Mouse (Mus musculus) liver, postnatal 0 days (tissue): ENCODE data around the gene Ankrd52. TPM values are rescaled to one million over a fixed set of nuclear protein-coding genes. Genes with fewer than 3 reads are reported as not detected.
A peak's percentile ranks its signal among the peaks of the same experiment; 100 is the strongest.
"Not testable (repeated sequence)": the region's sequence is repeated elsewhere in the genome, so short reads cannot be mapped to it uniquely, and the experiment has no call there.

Experiments
- ATAC-seq: fragments of 200-750 bp; cut with Nextera tagmentation; 2 replicates; pipeline ENCODE4 v1.8.0; 2017; ENCODE audit warnings: mild to moderate bottlenecking, moderate library complexity
- DNase-seq: peaks from one replicate; pipeline ENCODE4 v3.0.0-alpha.2; 2016
- H3K27ac ChIP-seq: fragments of 300-500 bp; sonication (generic); 2 replicates; pipeline ENCODE4 v1.5.1; 2014; ENCODE audit warnings: antibody characterized with exemption, moderate library complexity, mild to moderate bottlenecking, low read depth
- H3K27me3 ChIP-seq: fragments of 300-500 bp; sonication (generic); 2 replicates; pipeline ENCODE4 v1.6.1; 2014; ENCODE audit warnings: low read length, control low read depth, mixed read lengths; ENCODE audit not compliant: insufficient read depth
- H3K36me3 ChIP-seq: fragments of 300-500 bp; sonication (generic); replicated peaks from 2 replicates; pipeline ENCODE4 v1.6.1; 2014; ENCODE audit warnings: mild to moderate bottlenecking, control low read depth, low read length, moderate library complexity, mixed read lengths; ENCODE audit not compliant: insufficient read depth
- H3K4me1 ChIP-seq: fragments of 300-500 bp; sonication (generic); 2 replicates; pipeline ENCODE4 v1.6.1; 2014; ENCODE audit warnings: antibody characterized with exemption, mild to moderate bottlenecking, control low read depth; ENCODE audit not compliant: insufficient read depth
- H3K4me2 ChIP-seq: fragments of 300-500 bp; sonication (generic); 2 replicates; pipeline ENCODE4 v1.6.1; 2014; ENCODE audit warnings: low read depth, mild to moderate bottlenecking, low read length, moderate library complexity, mixed read lengths
- H3K4me3 ChIP-seq: fragments of 300-500 bp; sonication (generic); 2 replicates; pipeline ENCODE4 v1.5.1; 2014; ENCODE audit warnings: low read depth, low read length
- H3K9ac ChIP-seq: fragments of 300-500 bp; sonication (generic); replicated peaks from 2 replicates; pipeline ENCODE4 v1.6.1; 2014; ENCODE audit warnings: mild to moderate bottlenecking, moderate library complexity
- H3K9me3 ChIP-seq: fragments of 300-500 bp; sonication (generic); 2 replicates; pipeline ENCODE4 v1.6.1; 2016; ENCODE audit warnings: mild to moderate bottlenecking, control low read depth, low read length, mixed read lengths
- CTCF ChIP-seq: sonication (generic); IDR thresholded peaks from 2 replicates; pipeline ENCODE4 v1.5.1; 2016; ENCODE audit warnings: antibody characterized with exemption, low read depth
- EP300 ChIP-seq: IDR thresholded peaks from 2 replicates; pipeline ENCODE4 v1.6.1; 2016; ENCODE audit warnings: antibody characterized with exemption, low read depth, mild to moderate bottlenecking
- WGBS: fragments of 180-500 bp; shearing (Covaris S2); extraction: QIAGEN DNeasy Blood & Tissue Kit; methylation state at CpG from one replicate; pipeline ENCODE4 v1.1.7; 2014; ENCODE audit not compliant: insufficient replicate concordance; 5-methylcytosine and 5-hydroxymethylcytosine counted together
- polyA plus RNA-seq: library from polyadenylated mRNA; unstranded; fragments of >200 nt; fragmentation: Nextera tagmentation; extraction: Ambion mirVana; gene quantifications from 2 replicates; pipeline ENCODE4 v1.2.1, GENCODE M21; 2015

Ankrd52 gene
- polyA plus RNA-seq, result 2.0 and 2.7 TPM in 2 replicates

DNA sequence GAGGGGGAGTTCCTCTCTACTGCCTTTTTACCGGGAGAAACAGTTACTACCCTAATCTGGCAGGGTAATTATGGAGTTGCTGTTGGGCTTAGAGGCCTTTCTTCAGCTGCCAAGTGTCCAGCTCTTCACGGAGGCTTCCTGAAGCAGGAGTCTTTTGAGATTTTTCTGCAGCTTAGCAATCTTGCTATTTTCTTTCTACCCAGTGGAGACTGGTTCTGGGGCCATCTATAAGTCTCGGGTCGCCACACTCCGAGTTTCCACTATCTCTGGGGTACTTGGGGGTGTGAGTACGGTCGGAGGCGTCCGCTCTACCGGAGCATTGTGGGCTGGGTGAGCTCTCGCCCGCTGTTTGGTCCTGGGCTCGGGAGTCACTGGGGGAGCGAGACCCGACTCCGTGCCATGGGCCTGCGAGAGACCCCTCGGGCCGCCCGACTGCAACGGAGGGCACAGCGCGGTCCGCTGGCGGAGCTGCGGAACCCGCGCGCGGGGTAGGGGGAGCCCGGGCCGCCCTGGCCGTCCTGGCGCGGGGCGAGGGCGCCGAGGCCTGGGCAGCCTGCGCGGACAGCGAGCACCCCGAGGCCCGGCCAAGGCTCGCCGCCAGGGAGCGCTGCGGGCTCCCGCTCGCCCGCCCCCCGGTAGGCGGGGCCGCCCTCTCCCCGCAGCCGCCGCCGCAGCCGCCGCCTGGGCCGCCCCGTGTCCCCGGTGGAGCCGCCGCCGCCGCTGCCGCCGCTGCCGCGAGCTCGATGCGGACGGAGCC lies at the start of gene Ankrd52:
Gene Ankrd52 (plus strand): TSS at position 661 of the 757 bp plus-strand sequence.
- peak within 1 kb of the TSS; percentile 97 for H3K9ac ChIP-seq
- TF ChIP-seq CTCF (peak; percentile 53), EP300 (no peak)
- ATAC-seq (peak; percentile 93), DNase-seq (peak; percentile 91)
- peak within 1 kb of the TSS; percentile 80 for H3K27ac ChIP-seq
- H3K9me3 ChIP-seq, result no peaks in the 10 kb centered on the region
- H3K4me3 ChIP-seq, result peak within 1 kb of the TSS; percentile 96
- H3K4me1 ChIP-seq, result peaks cover 19% of the 10 kb centered on the region
- WGBS, result under 1% methylated on average over 37 of the region's 73 CpGs
- H3K36me3 ChIP-seq, result peaks cover 19% of the 10 kb centered on the region
- peak within 1 kb of the TSS; percentile 92 for H3K4me2 ChIP-seq
- no peaks in the 10 kb centered on the region for H3K27me3 ChIP-seq

DNA sequence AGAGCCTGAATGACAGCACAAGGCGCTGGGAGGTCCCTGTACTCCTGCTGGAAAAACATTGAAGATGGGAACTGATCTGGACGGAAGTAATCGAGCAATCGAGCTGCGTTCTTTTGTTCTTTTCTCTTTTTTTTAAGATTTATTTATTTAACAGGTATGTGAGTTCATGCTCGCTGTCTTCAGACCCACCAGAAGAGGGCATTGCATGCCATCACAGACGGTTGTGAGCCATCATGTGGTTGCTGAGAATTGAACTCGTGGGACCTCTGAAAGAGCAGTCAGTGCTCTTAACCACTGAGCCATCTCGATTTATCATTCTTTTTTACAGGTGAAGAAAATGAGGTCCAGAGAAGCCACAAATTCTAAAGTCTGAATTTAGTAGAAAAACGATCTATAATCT lies 49.3 kb upstream of the Ankrd52 start:
- H3K4me2 ChIP-seq, result no peak overlapping the region
- H3K4me3 ChIP-seq, result no peak overlapping the region
- no peaks in the 10 kb centered on the region for H3K9me3 ChIP-seq
- no peak overlapping the region for H3K9ac ChIP-seq
- H3K36me3 ChIP-seq, result peaks cover 25% of the 10 kb centered on the region
- TF ChIP-seq CTCF (peak; percentile 38), EP300 (no peak)
- peaks cover 13% of the 10 kb centered on the region for H3K4me1 ChIP-seq
- WGBS, result 80% methylated on average over 10 of the region's 10 CpGs
- H3K27ac ChIP-seq, result no peak overlapping the region
- no peaks in the 10 kb centered on the region for H3K27me3 ChIP-seq
- DNase-seq (no peak), ATAC-seq (no peak)

DNA sequence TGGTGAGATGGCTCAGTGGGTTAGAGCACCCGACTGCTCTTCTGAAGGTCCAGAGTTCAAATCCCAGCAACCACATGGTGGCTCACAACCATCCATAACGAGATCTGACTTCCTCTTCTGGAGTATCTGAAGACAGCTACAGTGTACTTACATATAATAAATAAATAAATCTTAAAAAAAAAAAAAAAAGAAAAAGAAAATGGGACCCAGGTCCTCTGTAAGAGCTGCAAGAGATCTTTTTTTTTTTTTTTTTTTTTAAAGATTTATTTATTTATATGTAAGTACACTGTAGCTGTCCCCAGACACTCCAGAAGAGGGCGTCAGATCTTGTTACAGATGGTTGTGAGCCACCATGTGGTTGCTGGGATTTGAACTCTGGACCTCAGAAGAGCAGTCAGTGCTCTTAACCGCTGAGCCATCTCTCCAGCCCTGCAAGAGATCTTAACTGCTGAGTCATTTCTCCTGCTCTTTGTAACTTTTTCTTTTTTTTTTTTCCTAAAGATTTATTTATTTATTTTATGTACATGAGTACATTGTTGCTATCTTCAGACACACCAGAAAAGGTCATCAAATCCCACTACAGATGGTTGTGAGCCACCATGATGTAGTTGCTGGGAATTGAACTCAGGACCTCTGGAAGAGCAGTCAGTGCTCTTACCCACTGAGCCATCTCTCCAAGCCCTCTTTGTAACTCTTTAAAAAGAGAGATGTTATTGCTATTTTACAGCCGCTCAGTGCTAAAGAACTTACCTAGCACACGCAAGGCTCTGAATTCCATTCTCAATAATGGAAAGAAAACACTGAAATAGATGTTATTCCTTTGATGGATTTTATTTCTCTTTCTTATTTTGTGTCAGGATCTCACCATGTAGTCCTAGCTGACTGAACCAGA lies 44.3 kb upstream of the Ankrd52 start:
- not testable (repeated sequence) for H3K36me3 ChIP-seq, H3K9ac ChIP-seq, H3K27me3 ChIP-seq, H3K4me3 ChIP-seq, H3K9me3 ChIP-seq, H3K27ac ChIP-seq, H3K4me2 ChIP-seq, DNase-seq, ATAC-seq
- peaks cover 18% of the 10 kb centered on the region for H3K4me1 ChIP-seq
- 68% methylated on average over 5 of the region's 6 CpGs for WGBS

DNA sequence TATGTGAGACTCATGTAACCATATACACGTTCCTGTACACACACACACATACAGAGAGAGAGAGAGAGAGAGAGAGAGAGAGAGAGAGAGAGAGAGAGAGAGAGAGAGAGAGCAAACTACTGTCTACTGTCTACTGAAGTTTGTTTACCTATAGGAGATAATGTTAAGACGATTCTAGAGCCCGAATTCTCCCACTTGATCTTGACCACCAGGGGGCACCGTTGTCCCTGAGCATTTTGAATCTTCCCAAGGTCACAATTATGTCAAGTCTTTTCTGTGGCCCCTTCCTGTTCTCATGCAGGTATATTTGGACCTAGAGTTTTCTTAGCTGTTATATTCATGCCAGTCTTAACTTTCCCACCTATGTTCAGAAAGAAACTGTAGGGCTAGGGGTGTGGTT lies 41.3 kb upstream of the Ankrd52 start:
- Histone ChIP-seq H3K27me3 (no peaks in the 10 kb centered on the region), H3K9me3 (no peaks in the 10 kb centered on the region), H3K4me2 (peak overlapping the region; percentile 97), H3K36me3 (no peaks in the 10 kb centered on the region), H3K9ac (0 out of 2 replicates have a peak overlapping the region, but pooled peaks have one; percentile 86), H3K27ac (peak overlapping the region; percentile 98), H3K4me3 (no peak overlapping the region), H3K4me1 (peaks cover 41% of the 10 kb centered on the region)
- TF ChIP-seq CTCF (peak; percentile 95), EP300 (peak; percentile 30; the same call in 1 of the 2 replicates)
- 1% methylated on average over 4 of the region's 4 CpGs for WGBS
- DNase-seq, result peak; percentile 89
- no peak for ATAC-seq

DNA sequence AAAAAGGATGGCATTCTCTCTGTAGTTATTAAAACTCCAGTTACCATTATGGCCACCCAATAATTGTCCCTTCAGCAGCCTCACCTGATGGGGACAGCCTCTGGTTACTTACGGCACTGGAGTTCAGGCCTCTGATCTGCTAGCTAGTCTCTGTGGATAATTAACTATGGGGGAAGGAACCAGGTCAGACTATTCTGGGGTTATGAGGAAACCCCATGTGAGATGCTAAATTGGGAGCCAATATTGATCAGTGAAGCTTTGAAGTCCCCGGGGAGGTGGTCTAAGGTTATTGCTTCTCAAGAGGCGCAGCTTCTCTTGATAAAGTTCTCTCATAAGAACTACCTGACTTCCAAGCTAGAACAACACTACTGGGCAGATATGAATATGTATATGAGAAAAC lies 40.7 kb upstream of the Ankrd52 start:
- H3K4me1 ChIP-seq, result peaks cover 44% of the 10 kb centered on the region
- ATAC-seq (peak; percentile 33), DNase-seq (peak; percentile 21)
- peak overlapping the region; percentile 97 for H3K4me2 ChIP-seq
- TF ChIP-seq CTCF, result no peak
- no peak overlapping the region for H3K4me3 ChIP-seq
- H3K9me3 ChIP-seq, result no peaks in the 10 kb centered on the region
- no peaks in the 10 kb centered on the region for H3K27me3 ChIP-seq
- H3K36me3 ChIP-seq, result no peaks in the 10 kb centered on the region
- H3K9ac ChIP-seq, result peak overlapping the region; percentile 86; the same call in 1 of the 2 replicates
- 61% methylated on average over 3 of the region's 3 CpGs for WGBS
- H3K27ac ChIP-seq, result peak overlapping the region; percentile 98

DNA sequence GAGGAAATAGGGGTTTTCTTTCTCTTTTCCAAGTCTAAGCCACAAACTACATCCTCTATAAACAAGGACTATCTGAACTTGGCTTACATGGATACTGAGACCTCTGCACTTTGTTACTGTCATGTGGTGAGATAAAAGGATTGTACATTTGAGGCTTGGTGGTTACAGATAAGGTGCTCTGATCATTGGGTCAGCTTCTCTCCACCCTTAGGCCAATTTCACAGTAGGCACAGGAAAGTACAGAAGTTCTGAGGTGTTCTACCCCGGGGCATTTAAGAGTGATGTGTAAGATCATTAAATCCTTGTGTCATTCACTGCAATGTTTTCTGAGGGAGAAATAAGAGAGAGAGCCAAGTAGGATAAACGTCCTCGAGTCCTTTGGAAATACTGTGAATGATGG lies 40.3 kb upstream of the Ankrd52 start:
- Histone ChIP-seq H3K9ac (peak overlapping the region; percentile 86), H3K27me3 (no peaks in the 10 kb centered on the region), H3K27ac (peak overlapping the region; percentile 98), H3K4me3 (peak overlapping the region; percentile 88), H3K9me3 (no peaks in the 10 kb centered on the region), H3K36me3 (no peaks in the 10 kb centered on the region), H3K4me2 (peak overlapping the region; percentile 97), H3K4me1 (peaks cover 43% of the 10 kb centered on the region)
- ATAC-seq (peak; percentile 7; the same call in 1 of the 2 replicates), DNase-seq (no peak)
- WGBS, result 34% methylated on average over 3 of the region's 3 CpGs
- TF ChIP-seq CTCF (no peak), EP300 (peak; percentile 85)
